Mouse (Mus musculus) myocyte (in vitro differentiated cells): ENCODE measurements around the gene Nfe2l3. TPM values are rescaled to one million over a fixed set of nuclear protein-coding genes. Genes with fewer than 3 reads are reported as not detected.
"Not testable (repeated sequence)": the region's sequence is repeated elsewhere in the genome, so short reads cannot be mapped to it uniquely, and the experiment has no call there.

Experiments used
- H3K27me3 ChIP-seq: one replicate; pipeline ENCODE4 v1.6.1; 2011; ENCODE audit not compliant: control insufficient read depth, insufficient read depth, insufficient read length
- H3K36me3 ChIP-seq: one replicate; pipeline ENCODE4 v1.6.1; 2011; ENCODE audit not compliant: control insufficient read depth, insufficient read depth
- H3K4me2 ChIP-seq: one replicate; pipeline ENCODE4 v1.6.1; 2011; ENCODE audit warnings: low read depth, control low read depth
- H3K4me3 ChIP-seq: one replicate; pipeline ENCODE4 v1.5.1; 2011; ENCODE audit warnings: mild to moderate bottlenecking, control low read depth, moderate library complexity
- H3K79me2 ChIP-seq: one replicate; pipeline ENCODE4 v1.6.1; 2011; ENCODE audit not compliant: control insufficient read depth, insufficient read depth
- H3ac ChIP-seq: one replicate; pipeline ENCODE4 v1.6.1; 2011; ENCODE audit not compliant: control insufficient read depth, insufficient read length
- CEBPB ChIP-seq: IDR thresholded peaks from 2 replicates; pipeline ENCODE4 v1.6.1; 2011; ENCODE audit warnings: mild to moderate bottlenecking, moderate library complexity; ENCODE audit not compliant: poor library complexity, insufficient read depth, severe bottlenecking
- E2F4 ChIP-seq: IDR thresholded peaks from one replicate; pipeline ENCODE4 v1.6.1; 2011; ENCODE audit warnings: mild to moderate bottlenecking, control low read depth, moderate library complexity; ENCODE audit not compliant: insufficient read depth
- MAX ChIP-seq: IDR thresholded peaks from one replicate; pipeline ENCODE4 v1.6.1; 2011; ENCODE audit warnings: low read depth, mild to moderate bottlenecking, control low read depth
- MYOD1 ChIP-seq, 3 experiments: IDR thresholded peaks; one replicate each; pipeline ENCODE4 v1.6.1; 2011; ENCODE audit warnings: control low read depth in 2 of 3, low read depth in 2 of 3, mild to moderate bottlenecking in 2 of 3, moderate library complexity in 1 of 3; ENCODE audit not compliant: insufficient read length in 2 of 3, control insufficient read depth in 1 of 3
- MYOG ChIP-seq, 3 experiments: IDR thresholded peaks; one replicate each; pipeline ENCODE4 v1.6.1; 2011; ENCODE audit warnings: control low read depth in 2 of 3, low read depth in 2 of 3, mild to moderate bottlenecking in 2 of 3; ENCODE audit not compliant: insufficient read length in 2 of 3, control insufficient read depth in 1 of 3, insufficient read depth in 1 of 3
- POLR2A ChIP-seq: IDR thresholded peaks from one replicate; pipeline ENCODE4 v1.6.1; 2011; ENCODE audit warnings: low read depth, mild to moderate bottlenecking, control low read depth, moderate library complexity; ENCODE audit not compliant: insufficient read length
- POLR2AphosphoS2 ChIP-seq: IDR thresholded peaks from one replicate; pipeline ENCODE4 v1.6.1; 2011; ENCODE audit warnings: low read depth, control low read depth; ENCODE audit not compliant: insufficient read length
- REST ChIP-seq: IDR thresholded peaks from one replicate; pipeline ENCODE4 v1.6.1; 2011; ENCODE audit warnings: mild to moderate bottlenecking, control low read depth, moderate library complexity; ENCODE audit not compliant: insufficient read depth, insufficient read length
- SRF ChIP-seq: IDR thresholded peaks from one replicate; pipeline ENCODE4 v1.6.1; 2011; ENCODE audit warnings: low read depth; ENCODE audit not compliant: control insufficient read depth, insufficient read length
- TCF12 ChIP-seq: IDR thresholded peaks from one replicate; pipeline ENCODE4 v1.6.1; 2011; ENCODE audit warnings: mild to moderate bottlenecking, control low read depth; ENCODE audit not compliant: poor library complexity, insufficient read depth, severe bottlenecking
- TCF3 ChIP-seq: IDR thresholded peaks from one replicate; pipeline ENCODE4 v1.6.1; 2011; ENCODE audit warnings: low read depth, control low read depth; ENCODE audit not compliant: insufficient read length
- USF1 ChIP-seq: IDR thresholded peaks from one replicate; pipeline ENCODE4 v1.6.1; 2011; ENCODE audit warnings: low read depth, mild to moderate bottlenecking, control low read depth, moderate library complexity
- polyA plus RNA-seq: library from polyadenylated mRNA; unstranded; fragments of >200 nt; fragmentation: generic; extraction: Trizol; gene quantifications from one replicate; pipeline ENCODE4 v1.2.1, GENCODE M21; 2012; ENCODE audit warnings: missing spikeins

Nfe2l3 gene
- polyA plus RNA-seq, 1 experiment: 0.06 TPM

DNA sequence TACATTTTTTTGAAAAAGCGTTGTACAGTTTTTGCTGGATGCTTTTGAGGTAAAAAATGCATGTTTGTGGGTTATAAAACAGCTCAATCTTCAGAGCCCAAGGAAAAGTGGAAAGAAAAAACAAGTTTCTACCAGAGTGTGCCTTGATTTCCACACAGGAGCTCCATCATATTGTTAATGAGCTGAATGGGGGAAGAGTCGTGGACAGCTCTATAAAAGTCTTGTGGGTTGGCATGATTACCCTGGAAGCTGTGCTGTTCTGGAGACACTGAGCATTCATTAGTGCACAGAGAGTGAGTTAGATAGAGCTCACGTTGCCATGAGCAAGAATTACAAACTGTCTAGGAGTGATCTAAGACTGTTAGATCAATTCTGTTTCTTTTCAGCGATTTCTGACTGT is 39.7 kb downstream of the Nfe2l3 start:
- Histone ChIP-seq H3ac (no peak overlapping the region), H3K4me3 (peak overlapping the region; percentile 80), H3K4me2 (peak overlapping the region; percentile 68), H3K27me3 (no peaks in the 10 kb centered on the region), H3K79me2 (peaks cover 84% of the 10 kb centered on the region), H3K36me3 (peaks cover 34% of the 10 kb centered on the region)
- TF ChIP-seq POLR2AphosphoS2 (no peak), MYOD1 (IDR thresholded peaks at IDR 0.05; ENCODE audit: control insufficient read depth in 1 of 3, insufficient read length in 2 of 3, low read depth in 2 of 3) (no peak), POLR2A (no peak), USF1 (no peak), TCF3 (no peak), CEBPB (no peak), MYOG (IDR thresholded peaks at IDR 0.05; ENCODE audit: control insufficient read depth in 1 of 3, insufficient read depth in 1 of 3, insufficient read length in 2 of 3, low read depth in 2 of 3) (no peak), E2F4 (no peak), SRF (no peak), TCF12 (no peak), MAX (no peak), REST (no peak)

DNA sequence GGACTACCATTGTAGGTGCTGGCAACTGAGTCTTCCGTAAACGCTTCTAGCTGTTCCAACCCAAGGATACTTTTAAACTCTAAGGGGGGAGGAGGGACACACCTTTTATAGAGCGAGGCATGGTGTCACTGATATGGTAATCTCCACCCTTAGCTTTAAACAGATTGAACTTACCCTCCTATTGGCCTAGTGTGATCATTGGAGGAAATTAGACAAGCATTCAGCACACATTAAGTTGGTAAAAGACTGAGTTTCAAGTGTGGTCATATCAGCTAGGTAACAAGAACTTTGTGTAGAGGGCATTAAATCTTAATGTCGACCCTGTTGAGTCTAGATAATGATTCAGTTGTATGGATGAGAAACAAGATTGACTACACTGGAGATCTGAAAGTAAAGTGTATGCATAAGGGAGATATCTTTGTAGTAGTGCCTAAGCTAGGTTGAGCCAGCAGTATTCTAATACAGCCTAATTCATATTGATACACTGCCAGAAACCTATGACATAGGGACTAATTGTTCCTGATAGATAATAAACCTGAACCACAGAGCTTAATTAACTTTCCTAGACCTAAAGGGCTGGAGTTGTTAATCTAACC is 46.8 kb downstream of the Nfe2l3 start:
- Histone ChIP-seq H3K36me3 (peaks cover 66% of the 10 kb centered on the region), H3K4me3 (no peak overlapping the region), H3K4me2 (no peak overlapping the region), H3K27me3 (no peaks in the 10 kb centered on the region), H3ac (no peak overlapping the region), H3K79me2 (peaks cover 45% of the 10 kb centered on the region)
- TF ChIP-seq USF1 (no peak), REST (no peak), SRF (no peak), CEBPB (no peak), TCF3 (no peak), POLR2A (no peak), E2F4 (no peak), MYOG (IDR thresholded peaks at IDR 0.05; ENCODE audit: control insufficient read depth in 1 of 3, insufficient read depth in 1 of 3, insufficient read length in 2 of 3, low read depth in 2 of 3) (no peak)

DNA sequence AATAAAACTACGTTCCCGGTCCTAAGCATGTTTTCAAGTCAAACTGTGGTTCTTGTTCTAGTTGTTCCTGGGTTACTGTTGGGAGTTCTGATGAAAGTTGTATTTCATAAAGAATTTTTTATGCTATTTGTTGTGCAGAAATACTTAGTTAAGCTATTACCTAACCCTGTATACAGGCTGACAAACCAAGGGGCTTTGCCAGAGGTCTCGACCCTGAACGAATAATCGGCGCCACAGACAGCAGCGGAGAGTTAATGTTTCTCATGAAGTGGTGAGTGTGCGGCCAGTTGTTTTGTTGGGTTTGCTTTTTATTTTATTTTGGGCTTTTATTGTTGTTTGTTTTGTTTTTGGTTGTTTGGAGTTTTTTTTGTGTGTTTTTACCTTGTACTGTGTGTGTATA is 49.1 kb downstream of the Nfe2l3 start:
- H3K36me3 ChIP-seq: peaks cover 53% of the 10 kb centered on the region
- H3K4me2 ChIP-seq: no peak overlapping the region
- no peak overlapping the region for H3K4me3 ChIP-seq
- TF ChIP-seq SRF (no peak), E2F4 (no peak), REST (no peak), POLR2A (no peak), MAX (no peak), CEBPB (no peak), MYOD1 (IDR thresholded peaks at IDR 0.05; ENCODE audit: control insufficient read depth in 1 of 3, insufficient read length in 2 of 3, low read depth in 2 of 3) (no peak), MYOG (IDR thresholded peaks at IDR 0.05; ENCODE audit: control insufficient read depth in 1 of 3, insufficient read depth in 1 of 3, insufficient read length in 2 of 3, low read depth in 2 of 3) (no peak), TCF12 (no peak), TCF3 (no peak), USF1 (no peak), POLR2AphosphoS2 (no peak)
- no peak overlapping the region for H3ac ChIP-seq
- no peaks in the 10 kb centered on the region for H3K27me3 ChIP-seq
- H3K79me2 ChIP-seq: peaks cover 22% of the 10 kb centered on the region

DNA sequence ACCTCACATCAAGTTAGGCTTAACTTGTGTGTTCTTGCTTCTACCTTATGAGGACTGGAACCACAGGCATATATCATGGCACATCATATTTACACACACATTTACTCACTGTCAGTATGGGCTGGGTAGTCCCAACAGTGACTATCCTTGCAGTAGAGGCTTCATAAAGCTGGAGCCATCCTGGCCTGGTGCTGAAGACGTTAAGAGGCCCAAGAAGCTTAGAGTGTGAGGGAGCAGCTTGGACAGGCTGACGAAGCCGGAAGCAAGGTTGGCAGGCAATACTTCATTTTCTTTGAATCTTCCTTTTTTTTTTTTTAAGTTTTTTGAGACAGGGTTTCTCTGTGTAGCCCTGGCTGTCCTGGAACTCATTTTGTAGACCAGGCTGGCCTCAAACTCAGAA is 51.4 kb downstream of the Nfe2l3 start:
- no peaks in the 10 kb centered on the region for H3K27me3 ChIP-seq
- H3K79me2 ChIP-seq: peaks cover 10% of the 10 kb centered on the region
- TF ChIP-seq POLR2A (no peak), POLR2AphosphoS2 (no peak), REST (no peak), USF1 (no peak), MYOG (IDR thresholded peaks at IDR 0.05; ENCODE audit: control insufficient read depth in 1 of 3, insufficient read depth in 1 of 3, insufficient read length in 2 of 3, low read depth in 2 of 3) (no peak), TCF12 (no peak), E2F4 (no peak), SRF (no peak), MAX (no peak), MYOD1 (IDR thresholded peaks at IDR 0.05; ENCODE audit: control insufficient read depth in 1 of 3, insufficient read length in 2 of 3, low read depth in 2 of 3) (no peak), TCF3 (no peak), CEBPB (no peak)
- peaks cover 35% of the 10 kb centered on the region for H3K36me3 ChIP-seq
- no peak overlapping the region for H3K4me2 ChIP-seq
- no peak overlapping the region for H3ac ChIP-seq
- no peak overlapping the region for H3K4me3 ChIP-seq

DNA sequence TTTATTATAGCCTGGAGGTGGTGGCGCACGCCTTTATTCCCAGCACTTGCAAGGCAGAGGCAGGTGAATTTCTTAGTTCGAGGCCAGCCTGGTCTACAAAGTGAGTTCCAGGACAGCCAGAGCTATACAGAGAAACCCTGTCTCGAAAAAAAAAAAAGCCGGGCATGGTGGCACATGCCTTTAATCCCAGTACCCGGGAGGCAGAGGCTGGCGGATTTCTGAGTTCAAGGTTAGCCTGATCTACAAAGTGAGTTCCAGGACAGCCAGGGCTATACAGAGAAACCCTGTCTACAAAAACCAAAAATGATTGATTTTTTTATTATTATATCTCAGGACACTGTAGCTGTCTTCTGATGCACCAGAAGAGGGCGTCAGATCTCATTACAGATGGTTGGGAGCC is 52.1 kb downstream of the Nfe2l3 start:
- H3K36me3 ChIP-seq: peaks cover 29% of the 10 kb centered on the region
- not testable (repeated sequence) for H3K4me3 ChIP-seq, H3K4me2 ChIP-seq, H3ac ChIP-seq, H3K79me2 ChIP-seq, H3K27me3 ChIP-seq
